Mouse (Mus musculus) C2C12 (cell line): ENCODE results near the gene Ttll5.

Source experiments
- CTCF ChIP-seq: IDR thresholded peaks from one replicate; pipeline ENCODE4 v1.5.1; 2011; ENCODE audit not compliant: control insufficient read depth, insufficient read depth, insufficient read length
- FOSL1 ChIP-seq: IDR thresholded peaks from one replicate; pipeline ENCODE4 v1.8.0; 2011; ENCODE audit warnings: mild to moderate bottlenecking, low read length; ENCODE audit not compliant: poor library complexity, insufficient read depth, severe bottlenecking
- MAX ChIP-seq: IDR thresholded peaks from one replicate; pipeline ENCODE4 v1.6.1; 2011; ENCODE audit warnings: mild to moderate bottlenecking, control low read depth
- MYOD1 ChIP-seq: IDR thresholded peaks from one replicate; pipeline ENCODE4 v1.6.1; 2011; ENCODE audit warnings: low read depth; ENCODE audit not compliant: control insufficient read depth, insufficient read length
- MYOG ChIP-seq: IDR thresholded peaks from one replicate; pipeline ENCODE4 v1.6.1; 2011; ENCODE audit not compliant: control insufficient read depth, insufficient read length; ENCODE audit errors: extremely low read depth
- USF1 ChIP-seq: IDR thresholded peaks from one replicate; pipeline ENCODE4 v1.6.1; 2011; ENCODE audit warnings: low read depth, mild to moderate bottlenecking, control low read depth, moderate library complexity

- no peak for TF ChIP-seq CTCF
- TF ChIP-seq MAX = no peak
- no peak for TF ChIP-seq MYOD1
- TF ChIP-seq FOSL1 = no peak
- no peak for TF ChIP-seq USF1
- TF ChIP-seq MYOG = no peak
These were observed 187.7 kb downstream of the Ttll5 start for GRCm38 (mm10) chr12:86012195-86012594.
